Mouse (Mus musculus) cerebellum, adult 2 months (tissue): ENCODE results near the gene Zfp472. TPM values are rescaled to one million over a fixed set of nuclear protein-coding genes. Genes with fewer than 3 reads are reported as not detected.
A peak's percentile ranks its signal among the peaks of the same experiment; 100 is the strongest.

Source experiments
- DNase-seq, 2 experiments: peaks; one replicate each; pipeline ENCODE4 v3.0.0; 2021
- H3K27ac ChIP-seq: fragments of 200-500 bp; 2 replicates; pipeline ENCODE4 v1.5.1; 2012; ENCODE audit warnings: low read length, control low read depth, inconsistent platforms; ENCODE audit not compliant: insufficient read depth
- H3K27me3 ChIP-seq: fragments of 200-500 bp; 2 replicates; pipeline ENCODE4 v1.6.1; 2012; ENCODE audit warnings: inconsistent platforms, mild to moderate bottlenecking, low read length, moderate library complexity; ENCODE audit not compliant: control insufficient read depth, insufficient read depth
- H3K4me1 ChIP-seq: fragments of 200-500 bp; 2 replicates; pipeline ENCODE4 v1.6.1; 2011; ENCODE audit warnings: low read length; ENCODE audit not compliant: control insufficient read depth, insufficient read depth
- H3K4me3 ChIP-seq: fragments of 200-500 bp; replicated peaks from 2 replicates; pipeline ENCODE3; 2011; ENCODE audit warnings: mild to moderate bottlenecking, low read depth, low read length, control low read depth; ENCODE audit not compliant: insufficient read depth
- CTCF ChIP-seq: fragments of 200-500 bp; IDR thresholded peaks from 2 replicates; pipeline ENCODE4 v1.5.1; 2011; ENCODE audit warnings: low read depth, mild to moderate bottlenecking, control low read depth, low read length, moderate library complexity, borderline replicate concordance; ENCODE audit not compliant: insufficient read depth
- POLR2A ChIP-seq: fragments of 200-500 bp; IDR thresholded peaks from 2 replicates; pipeline ENCODE4 v1.6.1; 2011; ENCODE audit warnings: low read length, control low read depth, borderline replicate concordance; ENCODE audit not compliant: insufficient read depth
- WGBS: fragments of 180-500 bp; shearing (Covaris S2); methylation state at CpG from one replicate; pipeline ENCODE4 v1.1.7; 2018; 5-methylcytosine and 5-hydroxymethylcytosine counted together
- polyA plus RNA-seq: library from polyadenylated mRNA; depleted of rRNA; stranded (reverse); fragments of >200 nt; gene quantifications from 2 replicates; pipeline ENCODE4 v1.2.3, GENCODE M21; 2012; rRNA removed

Zfp472 gene
- polyA plus RNA-seq: 4.6 and 4.9 TPM in 2 replicates

GRCm38 (mm10) chr17:32965623-32966290 lies at the start of gene Zfp472:
Zfp472 (plus strand) TSS chr17:32965814.
- peak; percentile 63; the same call in 1 of the 2 replicates for TF ChIP-seq POLR2A
- TF ChIP-seq CTCF: no peak
- WGBS: under 1% methylated on average over 33 of the region's 33 CpGs

GRCm38 (mm10) chr17:32916075-32916474 lies 49.5 kb upstream of the Zfp472 start:
- Histone ChIP-seq H3K27me3 (no peaks in the 10 kb centered on the region), H3K4me3 (no peak overlapping the region), H3K4me1 (peaks cover 8% of the 10 kb centered on the region; the same call in 1 of the 2 replicates), H3K27ac (no peak overlapping the region)
- 88% methylated on average over 1 of the region's 1 CpGs for WGBS
- DNase-seq: no peak
- TF ChIP-seq CTCF (no peak), POLR2A (no peak)

More at GRCm38 (mm10) chr17:32965623-32966290, at the start of gene Zfp472:
- peak; percentile 90 to 91 for DNase-seq
- Histone ChIP-seq H3K27ac (no peak within 1 kb of the TSS), H3K4me1 (no peaks in the 10 kb centered on the region; the same call in 1 of the 2 replicates), H3K27me3 (no peaks in the 10 kb centered on the region), H3K4me3 (peak within 1 kb of the TSS; percentile 88)

- Histone ChIP-seq H3K4me3 (no peak within 1 kb of the TSS), H3K27ac (peak within 1 kb of the TSS; percentile 66), H3K27me3 (no peaks in the 10 kb centered on the region), H3K4me1 (peaks cover 8% of the 10 kb centered on the region; the same call in 1 of the 2 replicates)
- peak; percentile 42 to 67 for DNase-seq
- 3% methylated on average over 2 of the region's 2 CpGs for WGBS
- TF ChIP-seq CTCF: no peak
- TF ChIP-seq POLR2A: 0 out of 2 replicates have a peak, but pooled peaks have one; percentile 33
Measured at GRCm38 (mm10) chr17:32917131-32917530, 48.5 kb upstream of the Zfp472 start, which contains the start of gene Cyp4f14. Cyp4f14 (minus strand) TSS chr17:32917342.

GRCm38 (mm10) chr17:32919123-32919522 lies 46.5 kb upstream of the Zfp472 start:
- Histone ChIP-seq H3K27me3 (no peaks in the 10 kb centered on the region), H3K4me1 (peaks cover 8% of the 10 kb centered on the region; the same call in 1 of the 2 replicates), H3K27ac (no peak overlapping the region), H3K4me3 (no peak overlapping the region)
- 87% methylated on average over 2 of the region's 2 CpGs for WGBS
- no peak for DNase-seq
- TF ChIP-seq CTCF (no peak), POLR2A (no peak)

- TF ChIP-seq POLR2A (no peak), CTCF (no peak)
- WGBS: 90% methylated on average over 1 of the region's 1 CpGs
Measured at GRCm38 (mm10) chr17:32923681-32924080, 41.9 kb upstream of the Zfp472 start.

GRCm38 (mm10) chr17:32924658-32925312 lies 40.8 kb upstream of the Zfp472 start:
- Histone ChIP-seq H3K27ac (peak overlapping the region; percentile 94), H3K4me3 (peak overlapping the region; percentile 84), H3K4me1 (no peaks in the 10 kb centered on the region), H3K27me3 (no peaks in the 10 kb centered on the region)
- WGBS: 11% methylated on average over 32 of the region's 32 CpGs
- TF ChIP-seq POLR2A: peak; percentile 73; the same call in 1 of the 2 replicates
- no peak for TF ChIP-seq CTCF
- peak; percentile 72 to 81 for DNase-seq

More at GRCm38 (mm10) chr17:32923681-32924080, 41.9 kb upstream of the Zfp472 start:
- H3K4me3 ChIP-seq: no peak overlapping the region
- H3K27ac ChIP-seq: no peak overlapping the region
- H3K27me3 ChIP-seq: no peaks in the 10 kb centered on the region
- H3K4me1 ChIP-seq: no peaks in the 10 kb centered on the region
- no peak for DNase-seq

- Histone ChIP-seq H3K27ac (no peak overlapping the region), H3K27me3 (no peaks in the 10 kb centered on the region), H3K4me1 (no peaks in the 10 kb centered on the region), H3K4me3 (no peak overlapping the region)
- DNase-seq: no peak
- 79% methylated on average over 5 of the region's 5 CpGs for WGBS
- TF ChIP-seq CTCF (no peak), POLR2A (no peak)
Measured at GRCm38 (mm10) chr17:32927803-32928202, 37.8 kb upstream of the Zfp472 start.
